Mouse (Mus musculus): ENCODE results near the gene Olfr465-ps1. TPM values are rescaled to one million over a fixed set of nuclear protein-coding genes. Genes with fewer than 3 reads are reported as not detected.

The Olfr465-ps1 gene
- not detected in 2 replicates for polyA plus RNA-seq (2012; rRNA removed; ENCODE audit: low replicate concordance)

DNA sequence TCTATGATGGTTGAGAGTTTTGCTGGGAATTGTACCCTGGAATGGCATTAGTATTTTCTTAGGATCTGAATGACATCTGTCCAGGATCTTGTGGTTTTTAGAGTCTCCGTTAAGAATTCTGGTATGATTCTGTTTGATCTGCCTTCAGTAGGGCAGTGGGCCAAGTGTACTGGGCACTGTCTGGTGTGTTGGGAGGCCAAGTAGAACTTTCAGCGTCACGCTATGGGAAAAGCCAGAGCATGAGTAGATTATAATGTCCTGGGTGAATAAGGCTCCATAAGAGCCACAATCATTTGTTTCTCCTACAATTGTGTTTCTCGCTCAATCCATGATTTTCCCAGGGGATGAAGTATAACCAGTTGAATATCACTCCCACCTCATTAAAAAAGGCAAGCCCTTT, at the start of gene Olfr465-ps1:
Olfr465-ps1 (plus strand) TSS at position 301 of the 400 bp plus-strand sequence.

DNA sequence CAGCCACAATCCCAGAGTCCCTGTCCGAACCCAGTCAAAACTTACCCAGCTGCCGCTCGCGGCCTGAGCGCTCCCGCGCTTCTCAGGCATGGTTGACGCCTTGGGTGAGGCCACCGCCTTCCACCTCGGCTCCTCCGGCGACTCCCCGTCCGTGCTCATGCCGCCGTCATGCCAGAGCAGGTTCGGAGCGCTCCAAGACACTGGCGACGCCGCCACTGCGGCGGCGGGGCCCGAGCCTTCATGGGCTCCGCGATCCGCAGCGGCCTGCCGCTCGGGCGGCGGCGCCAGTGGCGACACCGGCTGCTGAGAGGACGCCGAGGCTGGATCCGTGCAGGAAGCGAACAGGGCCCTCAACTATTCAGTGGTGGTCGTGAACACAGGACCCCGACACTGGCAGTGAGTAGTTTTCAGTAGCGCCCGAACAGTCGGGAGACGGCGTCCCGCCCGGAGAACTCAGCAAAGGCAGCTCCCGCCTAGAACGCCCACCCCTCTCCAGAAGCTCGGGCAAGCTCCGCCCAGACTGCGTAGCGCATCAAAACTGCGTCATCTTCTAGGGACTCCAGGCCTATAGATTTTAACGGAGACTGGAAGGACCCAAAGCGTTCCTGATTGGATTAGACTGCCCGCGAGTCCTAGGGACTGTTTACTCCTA, 25.3 kb upstream of the Olfr465-ps1 start, which contains the start of gene Mfsd14b:
Mfsd14b (minus strand) TSS at position 517 of the 652 bp plus-strand sequence.

GRCm38 (mm10) chr13:65149940-65150339, 12.1 kb downstream of the Olfr465-ps1 start, which contains the start of gene Olfr466:
TSS of gene Olfr466 (plus strand) at chr13:65150240.

Other genes with a start within 250 kb of the Olfr465-ps1 start
- gene Cntnap3, start 234.1 kb upstream of the Olfr465-ps1 start, polyA plus RNA-seq (2012; rRNA removed; ENCODE audit: low replicate concordance) = not detected in 2 replicates
- gene Spata31, start 220.7 kb upstream of the Olfr465-ps1 start, polyA plus RNA-seq (2012; rRNA removed; ENCODE audit: low replicate concordance) = not detected in 2 replicates
- gene Spata31d1c, start 105.0 kb upstream of the Olfr465-ps1 start, polyA plus RNA-seq (2012; rRNA removed; ENCODE audit: low replicate concordance) = 0.03 TPM in 1 of 2 replicates, not detected in the other
- gene Prss47, start 85.3 kb upstream of the Olfr465-ps1 start, polyA plus RNA-seq (2012; rRNA removed; ENCODE audit: low replicate concordance) = not detected in 2 replicates
- 18.7 and 19.9 TPM in 2 replicates for gene Mfsd14b, start 25.1 kb upstream of the Olfr465-ps1 start, polyA plus RNA-seq (2012; rRNA removed; ENCODE audit: low replicate concordance)
- not detected in 2 replicates for gene Olfr466, start 12.2 kb downstream of the Olfr465-ps1 start, polyA plus RNA-seq (2012; rRNA removed; ENCODE audit: low replicate concordance)
- gene Nlrp4f, start 67.9 kb downstream of the Olfr465-ps1 start, polyA plus RNA-seq (2012; rRNA removed; ENCODE audit: low replicate concordance) = not detected in 2 replicates
- gene Gm10775, start 121.5 kb downstream of the Olfr465-ps1 start, polyA plus RNA-seq (2012; rRNA removed; ENCODE audit: low replicate concordance) = not detected in 2 replicates
- gene Zfp369, start 140.7 kb downstream of the Olfr465-ps1 start, polyA plus RNA-seq (2012; rRNA removed; ENCODE audit: low replicate concordance) = 17.0 and 24.9 TPM in 2 replicates

Data from mammary gland, adult 2 months (tissue).